Mouse (Mus musculus) heart, postnatal 0 days (tissue): Measurements from ENCODE around the gene Flvcr2.

ENCODE experiments used
- CTCF ChIP-seq: IDR thresholded peaks from 2 replicates; pipeline ENCODE4 v1.5.1; 2016; ENCODE audit warnings: antibody characterized with exemption, control low read depth, low read depth
- EP300 ChIP-seq: IDR thresholded peaks from 2 replicates; pipeline ENCODE4 v1.6.1; 2016; ENCODE audit warnings: antibody characterized with exemption, low read depth

DNA sequence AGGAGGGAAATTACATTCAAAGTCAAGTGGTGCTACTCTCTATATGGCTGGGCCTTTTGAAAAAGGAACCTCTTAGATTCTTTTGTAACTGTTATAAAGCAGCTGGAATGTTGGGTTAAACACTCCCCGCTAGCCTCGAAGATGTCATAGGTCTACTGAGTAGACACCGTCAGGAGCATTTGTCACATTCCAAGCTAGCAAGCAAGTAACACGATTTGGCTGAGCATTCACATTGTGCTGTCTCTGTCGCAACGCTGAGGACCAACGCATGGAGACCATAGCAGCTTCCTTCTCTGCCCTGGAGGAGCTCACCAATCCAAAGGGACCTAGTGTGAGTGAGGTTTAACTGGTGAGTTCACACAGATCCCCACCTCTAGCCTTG is 45.5 kb upstream of the Flvcr2 start:
- TF ChIP-seq CTCF, result no peak
- TF ChIP-seq EP300, result no peak
